Mouse (Mus musculus): ENCODE measurements around the gene Pon1.

Gene Pon1

GRCm38 (mm10) chr6:5134986-5135385 is 58.8 kb downstream of the Pon1 start:
- no peak for DNase-seq (ENCODE audit: low read depth)

- DNase-seq (ENCODE audit: low read depth) = no peak
Observed at GRCm38 (mm10) chr6:5129364-5130093, 64.2 kb downstream of the Pon1 start.

- DNase-seq (ENCODE audit: low read depth) = no peak
Observed at GRCm38 (mm10) chr6:5120229-5120628, 73.5 kb downstream of the Pon1 start.

- no peak for DNase-seq (ENCODE audit: low read depth)
Observed at GRCm38 (mm10) chr6:5119181-5119910, 74.4 kb downstream of the Pon1 start.

Measured in naive thymus-derived CD4-positive, alpha-beta T cell, adult 2 months (primary cell).